Mouse (Mus musculus): ENCODE measurements at regions not wholly inside any gene's neighbourhood (a gene's known extent, or its start where the extent isn't known, plus 50 kb on each side); places are given as distances from the start of the nearest gene placed in this dataset.

GRCm38 (mm10) chr13:5778443-5779171, 82.7 kb upstream of the Klf6 start:
- DNase-seq (ENCODE audit: low spot score in 2 of 2), result no peak

GRCm38 (mm10) chr13:5779410-5779809, 81.9 kb upstream of the Klf6 start:
- peak; percentile 9 to 13 for DNase-seq (ENCODE audit: low spot score in 2 of 2)

- no peak for DNase-seq (ENCODE audit: low spot score in 2 of 2)
Measured at GRCm38 (mm10) chr13:5782540-5782939, 78.7 kb upstream of the Klf6 start.

- no peak for DNase-seq (ENCODE audit: low spot score in 2 of 2)
Measured at GRCm38 (mm10) chr13:5787114-5787513, 74.2 kb upstream of the Klf6 start.

GRCm38 (mm10) chr13:5789302-5789701, 72.0 kb upstream of the Klf6 start:
- no peak for DNase-seq (ENCODE audit: low spot score in 2 of 2)

- DNase-seq (ENCODE audit: low spot score in 2 of 2), result no peak
Measured at GRCm38 (mm10) chr13:5802079-5802478, 59.2 kb upstream of the Klf6 start.

GRCm38 (mm10) chr13:5802826-5803225, 58.5 kb upstream of the Klf6 start:
- peak in 1 of 2 experiments; percentile 4 for DNase-seq (ENCODE audit: low spot score in 2 of 2)

GRCm38 (mm10) chr13:5803540-5804380, 57.5 kb upstream of the Klf6 start:
- DNase-seq (ENCODE audit: low spot score in 2 of 2), result no peak

GRCm38 (mm10) chr13:5804381-5804941, 56.8 kb upstream of the Klf6 start:
- peak in 1 of 2 experiments; percentile 15 for DNase-seq (ENCODE audit: low spot score in 2 of 2)

GRCm38 (mm10) chr13:5808380-5808779, 52.9 kb upstream of the Klf6 start:
- no peak for DNase-seq (ENCODE audit: low spot score in 2 of 2)

Data from spleen, postnatal 36 days (tissue).